ENCODE assay signal across 12 mouse cellular contexts in genomic region chr15:63162881-63163549, GRCm38 (mm10).
DNase-seq lines count a peak whose midpoint lies in the region; ATAC-seq and TF ChIP-seq lines count a peak whose summit lies in the region.
"Had no signal": no experiment of that assay in that cellular context is flagged by ENCODE, and none has a peak within 500 bp of the region (broad histone marks: within the 10 kb centered on the region; RNA-seq: fewer than 3 reads in every experiment).

No protein-coding gene starts in this region.

- 47% methylated on average over 4 of the region's 4 CpGs for WGBS in lung, embryonic 14.5 days

- DNase-seq in adrenal gland, postnatal 14 days = peak; percentile 8
- DNase-seq in adrenal gland, postnatal 4 days (ENCODE audit: low spot score in 2 of 2) = no peak
- DNase-seq in lung, embryonic 14.5 days = no peak
- no peak for DNase-seq in lung, postnatal 36 days
- peak; percentile 8 to 14 for DNase-seq in frontal cortex, postnatal 10 days (ENCODE audit: low spot score in 2 of 2)
- DNase-seq in left cerebral cortex, adult 9 months (ENCODE audit: low spot score in 2 of 2) = peak; percentile 5 to 59
- no peak for DNase-seq in embryo, embryonic 10 days (ENCODE audit: low spot score)
- DNase-seq in urinary bladder, adult 18-20 months (ENCODE audit: low spot score in 2 of 2) = no peak
- DNase-seq: gastrocnemius, adult 2 months had no signal

- ATAC-seq in lung, embryonic 14.5 days (ENCODE audit: insufficient read depth) = peak; percentile 28; the same call in 1 of the 2 replicates

- no peaks in the 10 kb centered on the region for H3K27me3 ChIP-seq in lung, embryonic 14.5 days (ENCODE audit: insufficient read depth, low read length)
- H3K27me3 ChIP-seq: heart, embryonic 13.5 days; megakaryocyte, embryonic 14.5 days; neural tube, embryonic 13.5 days had no signal

- no peak overlapping the region for H3K27ac ChIP-seq in lung, embryonic 14.5 days (ENCODE audit: low read depth)
- H3K27ac ChIP-seq: gastrocnemius, adult 2 months; heart, embryonic 13.5 days; neural tube, embryonic 13.5 days had no signal

- H3K4me2 ChIP-seq in lung, embryonic 14.5 days = no peak overlapping the region
- H3K4me2 ChIP-seq: heart, embryonic 13.5 days; neural tube, embryonic 13.5 days had no signal

- H3K9me3 ChIP-seq in lung, embryonic 14.5 days (ENCODE audit: low read depth, low read length) = no peaks in the 10 kb centered on the region
- H3K9me3 ChIP-seq: heart, embryonic 13.5 days; megakaryocyte, embryonic 14.5 days; neural tube, embryonic 13.5 days had no signal

- no peaks in the 10 kb centered on the region for H3K36me3 ChIP-seq in lung, embryonic 14.5 days (ENCODE audit: insufficient read depth)
- H3K36me3 ChIP-seq: heart, embryonic 13.5 days; neural tube, embryonic 13.5 days had no signal

- H3K4me3 ChIP-seq in lung, embryonic 14.5 days (ENCODE audit: low read depth, low read length) = no peak overlapping the region
- H3K4me3 ChIP-seq: gastrocnemius, adult 2 months; heart, embryonic 13.5 days; megakaryocyte, embryonic 14.5 days; neural tube, embryonic 13.5 days had no signal

- H3K9ac ChIP-seq in lung, embryonic 14.5 days = no peak overlapping the region
- H3K9ac ChIP-seq: heart, embryonic 13.5 days; neural tube, embryonic 13.5 days had no signal

- H3K4me1 ChIP-seq in lung, embryonic 14.5 days (ENCODE audit: insufficient read depth) = peaks cover 10% of the 10 kb centered on the region; the same call in 1 of the 2 replicates

- no peak for TF ChIP-seq CTCF in lung, embryonic 14.5 days (IDR thresholded peaks at IDR 0.05; ENCODE audit: low read depth)

Comparison
In these comparisons a context has a peak if more than half of its experiments do, and no peak if none do; other contexts are left out.
1. DNase-seq: peak in adrenal gland, postnatal 14 days (single experiment), frontal cortex, postnatal 10 days (2 of 2) and left cerebral cortex, adult 9 months (2 of 2); none in adrenal gland, postnatal 4 days (0 of 2), lung, embryonic 14.5 days (single experiment), lung, postnatal 36 days (single experiment), embryo, embryonic 10 days (single experiment) and urinary bladder, adult 18-20 months (0 of 2).